Mouse (Mus musculus) thymus, adult 2 months (tissue): ENCODE measurements around the gene Ogg1. TPM values are rescaled to one million over a fixed set of nuclear protein-coding genes. Genes with fewer than 3 reads are reported as not detected.

Experiments used
- DNase-seq: peaks from one replicate; pipeline ENCODE4 v3.0.0; 2021
- H3K27ac ChIP-seq: fragments of 200-500 bp; 2 replicates; pipeline ENCODE4 v1.5.1; 2012; ENCODE audit warnings: low read length, control low read depth; ENCODE audit not compliant: control insufficient read depth, insufficient read depth
- H3K27me3 ChIP-seq: fragments of 200-500 bp; 2 replicates; pipeline ENCODE4 v1.6.1; 2012; ENCODE audit warnings: mild to moderate bottlenecking, low read length, moderate library complexity, mixed read lengths; ENCODE audit not compliant: control insufficient read depth, insufficient read depth
- H3K36me3 ChIP-seq: fragments of 200-500 bp; 2 replicates; pipeline ENCODE4 v1.6.1; 2012; ENCODE audit warnings: mild to moderate bottlenecking, low read length, moderate library complexity; ENCODE audit not compliant: control insufficient read depth, insufficient read depth
- H3K4me1 ChIP-seq: fragments of 200-500 bp; replicated peaks from 2 replicates; pipeline ENCODE4 v1.6.1; 2012; ENCODE audit warnings: low read length; ENCODE audit not compliant: control insufficient read depth, insufficient read depth
- H3K4me3 ChIP-seq: fragments of 200-500 bp; 2 replicates; pipeline ENCODE4 v1.5.1; 2012; ENCODE audit warnings: mild to moderate bottlenecking, low read length, control low read depth, moderate library complexity; ENCODE audit not compliant: control insufficient read depth, insufficient read depth
- CTCF ChIP-seq: fragments of 200-500 bp; IDR thresholded peaks from 2 replicates; pipeline ENCODE4 v1.5.1; 2012; ENCODE audit warnings: mild to moderate bottlenecking, control low read depth, low read length, moderate library complexity, borderline replicate concordance; ENCODE audit not compliant: control insufficient read depth, poor library complexity, insufficient read depth; ENCODE audit errors: extremely low read depth
- POLR2A ChIP-seq: fragments of 200-500 bp; IDR thresholded peaks from 2 replicates; pipeline ENCODE4 v1.6.1; 2012; ENCODE audit warnings: mild to moderate bottlenecking, low read length, control low read depth, moderate library complexity; ENCODE audit not compliant: control insufficient read depth, poor library complexity, insufficient read depth; ENCODE audit errors: extremely low read depth
- WGBS: fragments of 180-500 bp; shearing (Covaris S2); methylation state at CpG from one replicate; pipeline ENCODE4 v1.1.7; 2018; 5-methylcytosine and 5-hydroxymethylcytosine counted together
- polyA plus RNA-seq: library from polyadenylated mRNA; depleted of rRNA; stranded (reverse); fragments of >200 nt; gene quantifications from 2 replicates; pipeline ENCODE4 v1.2.3, GENCODE M21; 2012

The Ogg1 gene
- polyA plus RNA-seq, 1 experiment = 23.1 TPM

DNA sequence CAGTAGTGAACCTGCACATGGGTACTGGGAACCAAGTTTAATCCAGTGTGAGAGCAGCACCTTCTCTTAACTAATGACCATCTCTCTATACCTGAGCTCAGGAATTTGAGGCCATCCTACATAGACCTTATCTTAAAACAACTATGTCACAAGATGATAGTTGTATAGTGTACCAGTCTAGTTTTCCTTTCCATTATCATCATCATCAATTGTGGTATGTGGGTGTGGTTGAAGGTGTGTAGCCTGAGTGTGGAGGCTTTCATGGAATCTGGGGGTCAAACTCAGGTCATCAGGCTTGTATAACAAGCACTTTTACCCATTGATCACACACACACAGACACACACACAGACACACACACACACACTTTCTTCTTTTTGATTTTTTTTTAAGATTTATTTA, 23.8 kb downstream of the Ogg1 start:
- H3K36me3 ChIP-seq = no peaks in the 10 kb centered on the region
- no peak overlapping the region for H3K4me3 ChIP-seq
- TF ChIP-seq POLR2A = no peak
- no peak for TF ChIP-seq CTCF
- H3K27ac ChIP-seq = no peak overlapping the region
- no peak for DNase-seq
- no peaks in the 10 kb centered on the region for H3K4me1 ChIP-seq
- no peaks in the 10 kb centered on the region for H3K27me3 ChIP-seq

DNA sequence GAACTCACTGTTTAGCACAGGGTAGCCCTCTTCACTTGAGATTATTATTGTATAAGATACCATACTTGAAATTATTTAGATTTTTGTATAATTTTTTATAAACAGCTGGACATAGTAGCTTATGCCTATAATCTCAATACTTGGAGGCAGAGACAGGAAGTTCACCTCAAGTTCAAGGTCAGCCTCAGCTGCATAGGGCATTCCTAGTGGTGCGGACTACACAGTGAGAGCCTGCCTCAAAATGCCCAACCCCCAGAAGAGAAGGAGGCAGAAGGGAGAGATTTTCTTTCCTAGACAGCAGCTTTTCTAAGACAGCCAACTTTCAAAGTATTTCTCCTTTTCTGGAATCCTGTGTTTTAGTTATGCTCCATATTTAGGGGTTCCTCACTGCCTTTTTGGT, 24.4 kb downstream of the Ogg1 start:
- WGBS = 95% methylated on average over 1 of the region's 1 CpGs
- DNase-seq = no peak
- no peaks in the 10 kb centered on the region for H3K27me3 ChIP-seq
- H3K36me3 ChIP-seq = no peaks in the 10 kb centered on the region
- H3K4me3 ChIP-seq = no peak overlapping the region
- no peak for TF ChIP-seq POLR2A
- no peak overlapping the region for H3K27ac ChIP-seq
- H3K4me1 ChIP-seq = no peaks in the 10 kb centered on the region

- Histone ChIP-seq H3K27ac (no peak overlapping the region), H3K36me3 (no peaks in the 10 kb centered on the region)
- 47% methylated on average over 10 of the region's 10 CpGs for WGBS
Observed at GRCm38 (mm10) chr6:113351653-113352052, 24.9 kb downstream of the Ogg1 start.

GRCm38 (mm10) chr6:113352820-113353219, 26.0 kb downstream of the Ogg1 start:
- H3K4me3 ChIP-seq = no peak overlapping the region
- WGBS = 92% methylated on average over 3 of the region's 3 CpGs
- no peak for TF ChIP-seq POLR2A
- no peak for TF ChIP-seq CTCF
- H3K4me1 ChIP-seq = no peaks in the 10 kb centered on the region
- DNase-seq = no peak
- no peaks in the 10 kb centered on the region for H3K27me3 ChIP-seq
- no peak overlapping the region for H3K27ac ChIP-seq
- no peaks in the 10 kb centered on the region for H3K36me3 ChIP-seq

More at GRCm38 (mm10) chr6:113351653-113352052, 24.9 kb downstream of the Ogg1 start:
- DNase-seq = no peak
- H3K27me3 ChIP-seq = no peaks in the 10 kb centered on the region
- no peak overlapping the region for H3K4me3 ChIP-seq
- no peaks in the 10 kb centered on the region for H3K4me1 ChIP-seq
- no peak for TF ChIP-seq POLR2A
- no peak for TF ChIP-seq CTCF

DNA sequence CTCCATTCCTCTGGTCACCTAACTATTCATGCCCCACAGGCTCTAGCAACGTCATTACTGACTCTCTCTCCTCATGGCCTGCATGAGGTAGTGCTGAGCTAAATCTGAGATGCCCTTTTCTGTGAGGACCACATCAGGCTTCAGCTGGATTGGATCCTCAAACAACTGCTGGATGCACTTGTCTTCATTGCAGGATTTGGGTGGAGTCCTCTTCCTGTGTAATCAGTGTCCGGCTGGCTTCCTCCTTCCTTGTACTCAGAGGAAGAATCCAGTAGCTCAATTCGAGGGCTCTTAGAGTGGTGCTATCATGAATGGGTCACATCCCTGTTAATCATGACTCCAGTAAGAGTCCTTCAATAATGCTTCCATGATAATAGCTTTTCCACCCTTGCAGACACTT, 26.9 kb downstream of the Ogg1 start:
- DNase-seq = no peak
- WGBS = 89% methylated on average over 3 of the region's 3 CpGs
- Histone ChIP-seq H3K4me1 (no peaks in the 10 kb centered on the region), H3K4me3 (no peak overlapping the region), H3K27me3 (no peaks in the 10 kb centered on the region), H3K36me3 (no peaks in the 10 kb centered on the region), H3K27ac (no peak overlapping the region)
- TF ChIP-seq POLR2A (no peak), CTCF (no peak)

DNA sequence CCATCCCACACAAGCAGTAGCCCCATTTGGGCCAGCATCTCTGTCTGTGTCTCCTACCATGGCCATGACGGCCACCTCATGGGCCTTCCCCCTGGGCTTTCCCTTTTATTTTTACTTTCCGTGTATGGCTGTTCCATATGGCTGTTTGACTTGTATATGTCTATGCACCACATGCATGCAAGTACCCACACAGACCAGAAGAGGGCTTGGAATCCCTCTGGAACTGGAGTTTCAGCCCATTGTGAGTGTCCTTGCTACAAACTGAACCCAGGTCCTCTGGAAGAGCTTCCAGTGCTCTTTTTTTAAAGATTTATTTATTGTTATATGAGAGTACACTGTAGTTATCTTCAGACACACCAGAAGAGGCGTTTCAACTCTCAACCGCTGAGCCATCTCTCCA, 34.7 kb downstream of the Ogg1 start:
- Histone ChIP-seq H3K4me1 (no peaks in the 10 kb centered on the region), H3K27me3 (no peaks in the 10 kb centered on the region), H3K4me3 (no peak overlapping the region), H3K27ac (no peak overlapping the region), H3K36me3 (no peaks in the 10 kb centered on the region)
- no peak for DNase-seq
- WGBS = 90% methylated on average over 4 of the region's 4 CpGs
- TF ChIP-seq POLR2A (no peak), CTCF (no peak)

DNA sequence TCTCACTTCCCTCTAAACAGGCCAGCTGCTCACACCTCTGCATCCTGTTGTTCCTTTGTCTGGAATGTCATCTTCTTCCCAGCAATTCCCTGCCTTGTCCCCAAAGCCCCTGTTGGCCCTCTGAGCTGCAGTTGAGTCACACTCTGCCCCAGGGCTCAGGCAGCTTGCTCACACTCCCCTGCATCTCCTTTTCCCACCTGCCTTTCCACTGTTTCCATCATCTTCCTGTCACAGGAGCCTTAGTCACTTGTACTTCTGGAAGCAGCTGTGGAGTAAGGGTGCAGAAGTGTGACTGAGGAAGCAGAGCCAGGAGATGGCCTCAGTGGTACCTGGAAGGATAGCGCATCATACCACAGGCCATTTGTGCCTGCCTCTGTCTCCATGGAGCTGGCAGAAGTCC, 35.5 kb downstream of the Ogg1 start:
- H3K27me3 ChIP-seq = no peaks in the 10 kb centered on the region
- no peaks in the 10 kb centered on the region for H3K36me3 ChIP-seq
- H3K4me1 ChIP-seq = no peaks in the 10 kb centered on the region
- TF ChIP-seq POLR2A (no peak), CTCF (no peak)
- 96% methylated on average over 1 of the region's 1 CpGs for WGBS
- no peak overlapping the region for H3K4me3 ChIP-seq
- no peak for DNase-seq
- H3K27ac ChIP-seq = no peak overlapping the region
